Mouse (Mus musculus) thymus, postnatal 0 days (tissue): ENCODE data around the gene Armc12. TPM values are rescaled to one million over a fixed set of nuclear protein-coding genes. Genes with fewer than 3 reads are reported as not detected.
"Not testable (repeated sequence)": the region's sequence is repeated elsewhere in the genome, so short reads cannot be mapped to it uniquely, and the experiment has no call there.

Experiments
- DNase-seq: peaks from one replicate; pipeline ENCODE4 v3.0.0-alpha.2; 2015; ENCODE audit warnings: low spot score
- polyA plus RNA-seq: library from polyadenylated mRNA; unstranded; fragments of >200 nt; fragmentation: Nextera tagmentation; extraction: Ambion mirVana; gene quantifications from 2 replicates; pipeline ENCODE4 v1.2.1, GENCODE M21; 2015

Armc12 gene
- polyA plus RNA-seq, 1 experiment from 2014 or later = not detected

- DNase-seq = no peak
Observed at GRCm38 (mm10) chr17:28529116-28529515, 1.5 kb upstream of the Armc12 start.

- no peak for DNase-seq
Observed at GRCm38 (mm10) chr17:28531946-28532345, 1.3 kb downstream of the Armc12 start.

GRCm38 (mm10) chr17:28532557-28532956, 2.0 kb downstream of the Armc12 start:
- no peak for DNase-seq

GRCm38 (mm10) chr17:28533327-28533726, 2.7 kb downstream of the Armc12 start:
- DNase-seq = no peak

- DNase-seq = no peak
Observed at GRCm38 (mm10) chr17:28537881-28538280, 7.3 kb downstream of the Armc12 start.

GRCm38 (mm10) chr17:28546925-28547324, 16.3 kb downstream of the Armc12 start:
- DNase-seq = no peak

GRCm38 (mm10) chr17:28548550-28548949, 17.9 kb downstream of the Armc12 start:
- no peak for DNase-seq

GRCm38 (mm10) chr17:28549111-28549510, 18.5 kb downstream of the Armc12 start, which contains the start of gene Clpsl2:
Gene Clpsl2 (plus strand): TSS chr17:28549411.
- DNase-seq = no peak

GRCm38 (mm10) chr17:28553040-28553793, 22.6 kb downstream of the Armc12 start:
- DNase-seq = peak; percentile 72

GRCm38 (mm10) chr17:28554021-28554420, 23.4 kb downstream of the Armc12 start:
- not testable (repeated sequence) for DNase-seq

GRCm38 (mm10) chr17:28556635-28557396, 26.2 kb downstream of the Armc12 start:
- peak; percentile 41 for DNase-seq

GRCm38 (mm10) chr17:28557772-28558171, 27.2 kb downstream of the Armc12 start:
- DNase-seq = no peak

- DNase-seq = no peak
Observed at GRCm38 (mm10) chr17:28560598-28560997, 30.0 kb downstream of the Armc12 start, which contains the start of gene Clps. Gene Clps (minus strand): TSS chr17:28560766.

GRCm38 (mm10) chr17:28561613-28562012, 31.0 kb downstream of the Armc12 start:
- no peak for DNase-seq

- DNase-seq = no peak
Observed at GRCm38 (mm10) chr17:28565181-28565580, 34.6 kb downstream of the Armc12 start.

- no peak for DNase-seq
Observed at GRCm38 (mm10) chr17:28567541-28567940, 36.9 kb downstream of the Armc12 start.

- DNase-seq = no peak
Observed at GRCm38 (mm10) chr17:28571868-28572267, 41.3 kb downstream of the Armc12 start.

- no peak for DNase-seq
Observed at GRCm38 (mm10) chr17:28572521-28572920, 41.9 kb downstream of the Armc12 start.

GRCm38 (mm10) chr17:28572941-28573340, 42.3 kb downstream of the Armc12 start:
- no peak for DNase-seq

GRCm38 (mm10) chr17:28575244-28576125, 44.9 kb downstream of the Armc12 start, which contains the start of gene Lhfpl5:
Gene Lhfpl5 (plus strand): TSS chr17:28575641.
- peak; percentile 79 for DNase-seq

GRCm38 (mm10) chr17:28580396-28580795, 49.8 kb downstream of the Armc12 start:
- peak; percentile 52 for DNase-seq
